Mouse (Mus musculus): ENCODE results near the gene Prkca. TPM values are rescaled to one million over a fixed set of nuclear protein-coding genes. Genes with fewer than 3 reads are reported as not detected.

Gene Prkca
- total RNA-seq, 2 experiments from 2014 or later, result 51.3 to 59.9 TPM

DNA sequence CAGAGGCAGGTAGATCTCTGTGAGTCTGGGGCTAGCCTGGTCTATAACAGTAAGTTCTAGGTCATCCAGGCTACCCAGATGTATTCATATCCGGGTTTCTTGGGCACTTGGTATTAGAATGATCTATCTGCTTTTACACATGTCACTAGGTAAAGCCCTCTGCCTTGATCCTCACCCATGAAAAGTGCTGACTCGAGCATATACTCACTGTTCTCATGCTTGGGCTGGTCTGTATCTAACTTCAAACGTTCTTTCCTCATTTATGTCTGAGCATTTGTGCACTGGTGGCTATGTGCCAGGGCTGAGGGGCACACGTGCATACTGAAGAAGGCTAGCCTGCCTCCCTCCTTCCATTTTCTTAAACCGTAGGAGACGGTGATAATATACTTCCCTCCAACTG is 272.5 kb downstream of the Prkca start:
- no peak for DNase-seq (ENCODE audit: low spot score)

- DNase-seq (ENCODE audit: low spot score), result no peak
These were observed 273.7 kb downstream of the Prkca start for GRCm38 (mm10) chr11:108070038-108070437.

- DNase-seq (ENCODE audit: low spot score), result no peak
These were observed 275.3 kb downstream of the Prkca start for GRCm38 (mm10) chr11:108068430-108068829.

DNA sequence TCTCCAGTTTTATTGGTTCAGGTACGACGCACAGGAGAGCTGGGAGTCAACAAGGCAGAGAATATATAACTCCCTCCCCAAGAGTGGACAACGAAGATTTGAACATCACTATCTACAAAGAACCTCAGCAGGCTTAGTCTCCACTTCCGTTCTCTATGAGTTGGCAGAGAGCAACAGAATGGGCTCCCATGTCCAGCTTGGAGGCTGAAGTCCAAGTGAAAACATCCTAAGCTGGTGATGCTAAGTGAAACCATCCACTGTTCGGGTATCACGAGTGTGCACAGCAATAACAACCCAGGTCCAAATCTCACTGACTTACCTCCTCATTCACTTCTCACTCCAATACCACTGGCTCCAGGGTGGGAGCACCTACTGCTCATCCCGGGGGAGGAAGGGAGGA is 276.6 kb downstream of the Prkca start:
- no peak for DNase-seq (ENCODE audit: low spot score)

DNA sequence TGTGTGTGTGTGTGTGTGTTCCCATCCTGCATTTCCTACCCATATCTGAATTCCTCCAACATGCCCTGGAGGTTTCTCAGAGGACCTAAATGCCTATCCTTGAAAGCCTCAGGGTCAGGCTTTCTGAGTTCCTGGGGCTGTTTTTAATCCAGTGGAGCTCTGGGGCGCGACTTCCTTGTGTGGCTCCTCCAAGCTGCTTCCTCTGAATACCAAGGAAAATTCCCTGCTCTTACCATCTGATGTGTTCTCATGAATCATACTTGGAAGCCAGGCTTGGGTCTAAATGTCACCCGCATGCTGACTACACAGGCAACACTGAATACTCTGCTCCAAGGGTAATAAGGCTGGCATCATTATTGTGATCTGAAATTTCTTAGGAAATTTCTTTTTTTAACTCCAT is 279.3 kb downstream of the Prkca start:
- DNase-seq (ENCODE audit: low spot score), result peak; percentile 34

GRCm38 (mm10) chr11:108063096-108063495 is 280.6 kb downstream of the Prkca start:
- DNase-seq (ENCODE audit: low spot score), result no peak

DNA sequence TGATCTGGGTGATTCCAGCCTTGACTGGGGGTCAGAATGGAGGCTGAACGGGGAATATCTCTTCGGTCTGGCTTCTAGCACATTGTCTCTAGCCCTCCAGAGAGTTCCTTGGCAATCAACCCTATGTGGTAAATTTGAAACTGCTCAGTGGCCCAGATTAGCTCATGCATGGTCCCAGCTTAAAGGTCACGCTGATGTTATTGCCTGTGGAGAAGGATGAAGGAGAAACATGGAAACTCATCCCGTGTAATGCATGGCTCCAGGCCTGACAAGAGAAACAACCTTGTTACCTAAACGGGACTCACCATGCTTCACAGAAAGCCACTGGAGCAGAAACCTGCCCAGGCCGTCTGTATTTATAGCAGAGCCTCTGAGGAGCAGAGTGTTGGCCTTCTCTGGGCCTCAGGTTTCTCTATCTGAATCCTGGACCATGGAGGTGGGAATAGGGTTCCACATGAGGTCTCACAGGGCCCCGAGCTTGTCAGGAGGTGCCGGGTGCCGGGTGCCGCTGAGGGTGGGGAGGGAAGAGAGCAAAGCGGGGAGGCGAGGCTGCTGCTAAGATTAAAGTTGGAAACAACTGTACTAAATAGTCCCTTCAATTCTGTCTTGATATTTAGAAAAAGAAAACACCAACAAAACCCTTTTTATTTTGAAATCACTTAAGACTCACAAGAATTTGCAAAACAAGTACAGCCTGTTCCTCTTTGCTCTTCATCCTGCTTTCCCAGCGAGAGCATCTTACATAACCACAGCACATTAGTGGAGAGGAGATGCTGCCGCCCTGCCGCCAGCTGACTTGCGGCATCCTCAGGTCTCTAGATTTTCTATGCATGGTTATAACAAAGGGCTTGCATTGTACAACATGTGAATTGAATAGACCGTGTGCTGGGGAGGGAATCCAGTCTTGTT is 281.9 kb downstream of the Prkca start:
- DNase-seq (ENCODE audit: low spot score), result peak; percentile 86

DNA sequence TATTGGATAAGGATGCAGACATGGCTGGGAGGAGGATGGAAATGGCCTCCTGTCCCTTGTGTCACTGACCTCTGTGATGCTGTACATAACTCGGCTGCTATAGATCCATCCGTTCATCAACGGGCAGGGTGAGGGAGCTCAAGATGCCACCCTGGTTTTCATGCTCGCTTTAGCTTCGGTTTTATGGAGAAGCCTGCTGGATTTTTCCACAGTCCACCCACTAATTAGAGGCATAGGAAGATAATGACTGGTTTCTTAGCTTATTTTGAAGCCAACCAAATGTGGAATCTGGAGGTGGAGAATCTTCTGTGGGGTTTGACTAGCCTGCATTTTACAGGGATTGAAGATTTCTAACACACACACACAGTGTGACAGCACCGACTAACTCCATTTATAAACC is 286.6 kb downstream of the Prkca start:
- DNase-seq (ENCODE audit: low spot score), result no peak

- no peak for DNase-seq (ENCODE audit: low spot score)
These were observed 289.1 kb downstream of the Prkca start for GRCm38 (mm10) chr11:108054647-108055046.

DNA sequence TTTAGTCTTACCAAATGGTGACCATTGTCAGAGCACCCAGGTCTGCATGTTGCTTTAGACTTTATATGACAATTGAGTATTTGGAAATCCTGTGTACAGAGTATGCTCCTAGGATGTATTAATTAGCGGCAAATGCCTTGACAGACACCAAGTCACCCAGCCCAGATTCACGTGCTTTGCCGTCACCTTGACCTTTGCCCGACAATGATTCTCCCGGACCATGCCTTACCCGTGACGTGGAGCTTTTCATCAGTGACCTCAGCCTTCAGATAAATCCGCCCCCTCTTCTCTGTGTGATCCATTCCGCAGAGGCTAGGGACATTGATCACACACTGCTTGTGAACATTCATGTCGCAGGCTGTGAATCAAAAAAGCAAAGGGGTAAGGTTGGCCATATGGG is 290.0 kb downstream of the Prkca start:
- DNase-seq (ENCODE audit: low spot score), result no peak

DNA sequence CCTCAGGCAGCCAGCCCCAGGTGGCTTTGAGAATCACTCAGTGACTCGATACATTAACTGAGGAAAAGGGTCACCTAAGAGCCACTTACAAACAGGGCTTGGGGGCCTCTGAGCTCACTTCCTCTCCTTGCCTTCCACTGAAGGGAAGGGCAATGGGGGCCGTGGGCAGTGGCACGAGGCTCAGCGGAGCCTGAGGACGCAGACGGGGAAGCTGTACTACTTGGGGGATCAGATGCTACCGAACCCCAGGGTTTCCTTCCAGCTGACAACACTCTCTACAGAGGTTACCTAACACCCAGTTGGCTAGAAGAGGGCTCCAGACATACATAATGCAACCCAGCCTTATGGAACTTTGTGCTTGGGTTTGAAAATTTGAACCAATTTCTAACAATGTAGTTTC is 302.1 kb downstream of the Prkca start:
- no peak for DNase-seq (ENCODE audit: low spot score)

GRCm38 (mm10) chr11:108040823-108041222 is 302.9 kb downstream of the Prkca start:
- DNase-seq (ENCODE audit: low spot score), result no peak

DNA sequence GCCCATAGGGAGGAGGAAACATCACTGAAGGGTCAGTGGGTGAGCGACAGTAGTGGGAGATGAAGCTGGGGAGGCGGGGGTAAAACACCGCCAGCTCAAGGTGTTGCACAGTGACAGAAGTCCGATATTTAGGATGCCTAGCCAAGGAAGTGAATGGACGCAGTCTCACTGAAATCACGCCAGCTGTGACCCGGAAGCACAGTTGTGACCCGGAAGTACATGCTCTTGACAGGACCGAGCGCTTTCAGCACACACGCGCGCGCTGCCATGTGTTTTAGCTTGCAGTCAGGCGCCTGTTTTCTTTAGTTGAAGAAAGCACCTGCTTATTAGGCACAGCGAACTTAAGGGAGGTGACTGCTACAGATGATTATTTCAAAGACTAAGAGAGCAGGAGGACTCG is 304.0 kb downstream of the Prkca start:
- DNase-seq (ENCODE audit: low spot score), result no peak

DNA sequence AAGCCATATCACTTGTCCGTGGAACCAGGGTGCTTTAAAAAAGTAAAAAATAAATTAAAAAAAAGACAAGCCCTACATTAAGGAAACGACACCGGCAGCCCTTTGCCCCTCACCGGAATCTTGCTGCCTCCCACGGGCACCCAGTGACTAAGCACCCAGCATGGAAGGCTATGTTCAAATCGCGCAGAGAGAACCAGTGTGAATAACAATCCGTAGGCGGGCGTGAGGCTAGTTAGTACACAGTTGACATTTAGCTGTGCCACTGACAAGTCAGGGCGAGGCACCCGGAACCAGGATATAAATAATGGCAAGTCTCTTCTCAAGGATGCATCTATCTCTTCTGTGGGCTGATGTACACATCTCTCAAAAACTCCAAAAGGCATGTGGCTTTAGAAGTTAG is 304.7 kb downstream of the Prkca start:
- DNase-seq (ENCODE audit: low spot score), result no peak

DNA sequence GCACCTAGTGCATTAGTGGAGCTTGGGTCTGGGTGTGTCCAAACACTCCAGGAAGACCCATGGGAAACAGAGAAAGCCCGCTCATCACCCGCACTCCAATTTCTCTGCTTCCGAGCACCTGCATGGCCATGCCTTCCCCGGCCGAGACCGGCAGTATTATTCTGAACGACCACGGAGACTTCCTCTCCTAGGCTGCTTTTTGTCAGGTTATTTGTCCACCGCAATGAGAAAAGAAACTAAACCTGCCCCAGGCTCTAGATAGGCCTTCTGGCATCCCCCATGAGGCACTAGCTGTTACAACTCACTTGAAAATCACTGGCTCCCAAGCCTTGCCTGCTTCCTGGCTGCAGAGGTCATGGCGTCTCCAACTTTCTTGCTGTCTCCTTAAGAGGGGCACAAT is 307.4 kb downstream of the Prkca start:
- no peak for DNase-seq (ENCODE audit: low spot score)

GRCm38 (mm10) chr11:108035761-108036160 is 308.0 kb downstream of the Prkca start:
- no peak for DNase-seq (ENCODE audit: low spot score)

GRCm38 (mm10) chr11:108034376-108034775 is 309.4 kb downstream of the Prkca start:
- no peak for DNase-seq (ENCODE audit: low spot score)

- peak; percentile 32 for DNase-seq (ENCODE audit: low spot score)
These were observed 311.2 kb downstream of the Prkca start for GRCm38 (mm10) chr11:108032568-108032967.

DNA sequence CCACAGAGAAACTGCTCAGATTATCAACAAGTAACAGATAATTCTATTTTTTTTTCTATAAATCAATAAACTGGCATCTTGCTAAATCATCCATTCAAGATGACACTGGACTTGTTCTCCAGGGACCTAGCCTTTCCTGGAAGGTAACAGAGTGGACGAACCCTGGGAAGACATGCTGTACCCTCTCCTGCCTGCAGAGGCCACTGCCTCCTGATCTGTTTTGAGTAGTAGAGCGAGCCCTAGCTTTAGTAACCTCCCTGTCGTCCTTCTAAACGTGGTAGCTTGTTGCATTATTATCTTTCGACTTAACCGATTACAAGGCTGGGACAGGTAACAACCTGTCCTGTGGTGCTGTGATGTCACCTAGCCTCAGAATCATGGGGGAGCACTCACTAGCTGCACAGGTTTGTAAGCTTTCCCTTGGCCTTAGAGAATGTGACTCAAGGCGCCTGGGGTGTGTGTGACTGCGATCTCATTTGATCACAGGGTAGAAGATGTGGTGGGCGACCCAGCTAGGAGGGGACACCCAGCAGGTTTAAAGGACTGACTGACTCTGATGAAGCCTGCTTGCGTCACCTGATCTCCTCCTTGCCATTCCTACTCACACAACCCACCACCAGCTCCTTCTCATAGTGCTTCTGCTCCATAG is 312.6 kb downstream of the Prkca start:
- peak; percentile 69 for DNase-seq (ENCODE audit: low spot score)

GRCm38 (mm10) chr11:108029321-108029720 is 314.4 kb downstream of the Prkca start:
- no peak for DNase-seq (ENCODE audit: low spot score)

DNA sequence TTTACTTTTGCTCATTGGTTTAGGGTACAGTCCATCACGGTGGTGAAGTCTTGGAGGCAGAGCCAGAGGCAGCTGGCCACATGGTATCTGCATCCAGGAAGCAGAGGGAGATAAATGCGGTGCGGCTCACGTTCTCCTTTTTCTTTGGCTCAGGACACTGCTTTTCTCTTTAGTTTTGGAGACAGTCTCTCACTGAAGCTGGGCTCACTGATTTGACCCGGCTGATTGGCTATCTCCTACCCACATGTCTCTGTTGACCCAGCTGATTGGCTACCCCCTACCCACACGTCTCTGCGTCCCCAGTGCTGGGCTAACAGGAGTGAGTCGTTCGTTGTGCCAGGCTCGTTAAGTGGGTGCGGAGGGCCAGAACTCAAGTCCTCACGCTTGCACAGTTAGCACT is 315.3 kb downstream of the Prkca start:
- peak; percentile 28 for DNase-seq (ENCODE audit: low spot score)

DNA sequence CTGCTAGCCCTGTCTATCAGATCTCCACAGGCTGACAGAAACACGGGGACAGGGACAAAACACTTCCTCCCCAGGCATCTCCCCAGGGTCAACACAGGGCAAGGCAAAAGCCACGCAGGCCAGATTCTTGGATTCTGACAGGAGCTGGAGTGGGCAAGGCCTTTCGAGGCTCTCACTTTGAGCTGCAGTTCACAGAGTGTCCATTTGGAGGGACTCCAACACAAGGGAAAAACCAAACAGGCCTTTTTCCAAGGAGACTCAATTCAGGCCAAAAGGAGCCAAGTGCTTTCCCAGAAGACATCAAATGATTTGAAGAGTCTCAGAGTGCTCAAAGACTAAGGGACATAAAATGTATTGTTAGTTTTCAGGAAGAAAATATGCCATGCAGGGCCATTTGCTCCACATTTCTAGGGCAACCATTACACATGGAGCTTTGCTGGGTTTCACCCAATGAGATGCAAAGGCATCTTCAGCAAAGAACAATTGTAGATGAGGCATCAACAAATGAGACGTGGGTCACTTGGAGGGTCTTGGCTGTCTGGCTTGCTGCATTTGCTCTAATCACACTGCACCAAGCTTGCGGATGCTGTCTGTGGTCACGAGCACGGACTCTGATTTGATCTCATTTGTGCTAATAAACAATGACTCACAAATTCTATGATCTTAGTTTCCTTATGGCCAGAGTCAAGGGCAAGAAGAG is 317.9 kb downstream of the Prkca start:
- peak; percentile 83 for DNase-seq (ENCODE audit: low spot score)
